Mouse (Mus musculus) embryonic stem cell, embryonic (primary cell): Measurements from ENCODE around the gene Hectd2.

Experiments
- CTCF ChIA-PET, 4 experiments: fragments of 300-600 bp in 2 of 4; fragments of 350-600 bp in 2 of 4; sonication (Branson Sonifier 250); formaldehyde crosslinking; loops; one replicate each; lab custom pipeline; 2022; ENCODE audit warnings: inconsistent platforms in 2 of 4; lab: Charles Lee
- POLR2A ChIA-PET, 4 experiments: fragments of 300-600 bp in 2 of 4; fragments of 350-600 bp in 2 of 4; sonication (Branson Sonifier 250); formaldehyde crosslinking; loops; one replicate each; lab custom pipeline; 2022; ENCODE audit warnings: antibody characterized with exemption in 4 of 4, inconsistent platforms in 1 of 4; lab: Charles Lee

Hectd2 gene

GRCm38 (mm10) chr19:36554046-36554784, at the start of gene Hectd2:
Gene Hectd2 (plus strand): TSS chr19:36554639.
- ChIA-PET CTCF (interaction anchor here in 1 of 4 experiments (0.6 kb wide), 1 partner anchor 265 kb away, joined by 3 read pairs; no protein-coding TSS in a partner anchor), POLR2A (interaction anchor here in 2 of 4 experiments (1.0 to 1.9 kb wide), 3 partner anchors 9 to 182 kb away, joined by 3 to 5 read pairs (median 4); partner anchors contain the start of gene Ppp1r3c (in 1 of the 2))

- POLR2A ChIA-PET: no interaction called here
These were observed 49.7 kb upstream of the Hectd2 start for GRCm38 (mm10) chr19:36504716-36505115.

GRCm38 (mm10) chr19:36511305-36511704, 43.1 kb upstream of the Hectd2 start:
- POLR2A ChIA-PET: no interaction called here
- CTCF ChIA-PET: no interaction called here

More at GRCm38 (mm10) chr19:36504716-36505115, 49.7 kb upstream of the Hectd2 start:
- CTCF ChIA-PET: no interaction called here

GRCm38 (mm10) chr19:36518461-36518860, 36.0 kb upstream of the Hectd2 start:
- CTCF ChIA-PET: no interaction called here

GRCm38 (mm10) chr19:36521568-36521967, 32.9 kb upstream of the Hectd2 start:
- CTCF ChIA-PET: no interaction called here
- POLR2A ChIA-PET: no interaction called here

More at GRCm38 (mm10) chr19:36518461-36518860, 36.0 kb upstream of the Hectd2 start:
- POLR2A ChIA-PET: no interaction called here

GRCm38 (mm10) chr19:36522558-36523195, 31.8 kb upstream of the Hectd2 start:
- ChIA-PET POLR2A (no interaction called here), CTCF (interaction anchor here in 1 of 4 experiments (0.5 kb wide), 1 partner anchor 13 kb away, joined by 3 read pairs; no protein-coding TSS in a partner anchor)

- POLR2A ChIA-PET: no interaction called here
- CTCF ChIA-PET: no interaction called here
These were observed 29.4 kb upstream of the Hectd2 start for GRCm38 (mm10) chr19:36525071-36525470.

- CTCF ChIA-PET: interaction anchor here in 3 of 4 experiments (0.6 to 1.9 kb wide), 7 partner anchors 16 to 708 kb away, joined by 3 to 4 read pairs (median 3); no protein-coding TSS in a partner anchor
- POLR2A ChIA-PET: interaction anchor here in 2 of 4 experiments (0.6 to 0.9 kb wide), 3 partner anchors 31 to 203 kb away, joined by 3 to 8 read pairs (median 3); partner anchors contain the start of gene Ppp1r3c (in 1 of the 2)
These were observed 21.4 kb upstream of the Hectd2 start for GRCm38 (mm10) chr19:36533082-36533481.

- CTCF ChIA-PET: interaction anchor here in 3 of 4 experiments (0.5 to 1.9 kb wide), 6 partner anchors 15 to 1701 kb away, joined by 3 to 7 read pairs (median 4); partner anchors contain the start of gene Ppp1r3c (in 1 of the 3)
- POLR2A ChIA-PET: no interaction called here
These were observed 20.3 kb upstream of the Hectd2 start for GRCm38 (mm10) chr19:36534011-36534765.

GRCm38 (mm10) chr19:36534766-36535140, 19.7 kb upstream of the Hectd2 start:
- ChIA-PET POLR2A (interaction anchor here in 2 of 4 experiments (0.8 kb wide), 2 partner anchors 15 to 202 kb away, joined by 3 read pairs; partner anchors contain the start of gene Ppp1r3c (in 1 of the 2)), CTCF (interaction anchor here in 3 of 4 experiments (0.5 to 1.9 kb wide), 7 partner anchors 14 to 1702 kb away, joined by 3 to 5 read pairs (median 4); partner anchors contain the start of gene Ppp1r3c (in 1 of the 3))

- ChIA-PET CTCF (interaction anchor here in 3 of 4 experiments (0.6 to 1.6 kb wide), 6 partner anchors 12 to 375 kb away, joined by 3 to 5 read pairs (median 4); partner anchors contain the start of gene Ppp1r3c (in 1 of the 3)), POLR2A (interaction anchor here in 3 of 4 experiments (0.7 to 0.8 kb wide), 4 partner anchors 12 to 307 kb away, joined by 3 read pairs; partner anchors contain the start of gene Ppp1r3c (in 1 of the 3))
These were observed 19.3 kb upstream of the Hectd2 start for GRCm38 (mm10) chr19:36535186-36535585.

GRCm38 (mm10) chr19:36535878-36536277, 18.6 kb upstream of the Hectd2 start:
- ChIA-PET POLR2A (interaction anchor here in 2 of 4 experiments (0.7 kb wide), 2 partner anchors 12 to 308 kb away, joined by 3 read pairs; no protein-coding TSS in a partner anchor), CTCF (interaction anchor here in 1 of 4 experiments (0.6 to 1.5 kb wide), 2 partner anchors 13 to 65 kb away, joined by 3 to 4 read pairs; no protein-coding TSS in a partner anchor)

GRCm38 (mm10) chr19:36536929-36537328, 17.5 kb upstream of the Hectd2 start:
- ChIA-PET CTCF (interaction anchor here in 2 of 4 experiments (0.9 to 2.5 kb wide), 4 partner anchors 9 to 97 kb away, joined by 3 to 7 read pairs (median 4); no protein-coding TSS in a partner anchor), POLR2A (no interaction called here)

GRCm38 (mm10) chr19:36538528-36538927, 15.9 kb upstream of the Hectd2 start:
- ChIA-PET POLR2A (interaction anchor here in 1 of 4 experiments (0.8 kb wide), 1 partner anchor 1764 kb away, joined by 3 read pairs; no protein-coding TSS in a partner anchor), CTCF (interaction anchor here in 2 of 4 experiments (0.6 to 2.5 kb wide), 6 partner anchors 23 to 637 kb away, joined by 3 to 7 read pairs (median 5); partner anchors contain the start of gene Ppp1r3c (in 1 of the 2))

GRCm38 (mm10) chr19:36539311-36539710, 15.1 kb upstream of the Hectd2 start:
- POLR2A ChIA-PET: interaction anchor here in 1 of 4 experiments (0.8 kb wide), 1 partner anchor 1763 kb away, joined by 3 read pairs; no protein-coding TSS in a partner anchor

GRCm38 (mm10) chr19:36540012-36540606, 14.3 kb upstream of the Hectd2 start:
- POLR2A ChIA-PET: no interaction called here
- CTCF ChIA-PET: no interaction called here

More at GRCm38 (mm10) chr19:36539311-36539710, 15.1 kb upstream of the Hectd2 start:
- CTCF ChIA-PET: interaction anchor here in 2 of 4 experiments (0.8 to 2.5 kb wide), 3 partner anchors 69 to 198 kb away, joined by 5 to 7 read pairs (median 7); partner anchors contain the start of gene Ppp1r3c (in 1 of the 2)

GRCm38 (mm10) chr19:36540776-36541175, 13.7 kb upstream of the Hectd2 start:
- CTCF ChIA-PET: no interaction called here

More at GRCm38 (mm10) chr19:36540776-36541175, 13.7 kb upstream of the Hectd2 start:
- POLR2A ChIA-PET: no interaction called here
